Mouse (Mus musculus): ENCODE results near the gene Gemin4. TPM values are rescaled to one million over a fixed set of nuclear protein-coding genes. Genes with fewer than 3 reads are reported as not detected.

The Gemin4 gene
- polyA plus RNA-seq, 1 experiment from 2014 or later: 43.8 TPM

GRCm38 (mm10) chr11:76253918-76254264 lies 36.4 kb upstream of the Gemin4 start:
- Histone ChIP-seq H3K36me3 (ENCODE audit: control insufficient read depth, insufficient read depth, low read length) (peaks cover 28% of the 10 kb centered on the region), H3K4me1 (ENCODE audit: control insufficient read depth, insufficient read depth, low read length) (no peaks in the 10 kb centered on the region; the same call in 1 of the 2 replicates), H3K27me3 (ENCODE audit: control insufficient read depth, insufficient read depth, low read length) (no peaks in the 10 kb centered on the region), H3K9ac (ENCODE audit: low read depth, low read length) (no peak overlapping the region), H3K27ac (ENCODE audit: low read depth, low read length) (no peak overlapping the region), H3K9me3 (ENCODE audit: control insufficient read depth, low read length) (no peaks in the 10 kb centered on the region), H3K4me2 (replicated peaks; ENCODE audit: low read depth, low read length) (no peak overlapping the region), H3K4me3 (ENCODE audit: low read length) (no peak overlapping the region)
- peak; percentile 48; the same call in 1 of the 2 replicates for ATAC-seq (ENCODE audit: low FRiP score, low TSS enrichment)
- WGBS: 77% methylated on average over 4 of the region's 4 CpGs

- H3K27me3 ChIP-seq (ENCODE audit: control insufficient read depth, insufficient read depth, low read length): no peaks in the 10 kb centered on the region
- H3K4me1 ChIP-seq (ENCODE audit: control insufficient read depth, insufficient read depth, low read length): no peaks in the 10 kb centered on the region; the same call in 1 of the 2 replicates
- H3K9me3 ChIP-seq (ENCODE audit: control insufficient read depth, low read length): no peaks in the 10 kb centered on the region
- H3K27ac ChIP-seq (ENCODE audit: low read depth, low read length): no peak overlapping the region
- 37% methylated on average over 5 of the region's 5 CpGs for WGBS
- peaks cover 31% of the 10 kb centered on the region for H3K36me3 ChIP-seq (ENCODE audit: control insufficient read depth, insufficient read depth, low read length)
- H3K9ac ChIP-seq (ENCODE audit: low read depth, low read length): no peak overlapping the region
- no peak overlapping the region for H3K4me3 ChIP-seq (ENCODE audit: low read length)
- no peak overlapping the region for H3K4me2 ChIP-seq (replicated peaks; ENCODE audit: low read depth, low read length)
- ATAC-seq (ENCODE audit: low FRiP score, low TSS enrichment): peak; percentile 87
Measured at GRCm38 (mm10) chr11:76253145-76253917, 35.9 kb upstream of the Gemin4 start.

GRCm38 (mm10) chr11:76252036-76252435 lies 34.6 kb upstream of the Gemin4 start:
- no peak overlapping the region for H3K9ac ChIP-seq (ENCODE audit: low read depth, low read length)
- H3K9me3 ChIP-seq (ENCODE audit: control insufficient read depth, low read length): no peaks in the 10 kb centered on the region
- H3K36me3 ChIP-seq (ENCODE audit: control insufficient read depth, insufficient read depth, low read length): peaks cover 31% of the 10 kb centered on the region
- no peak for ATAC-seq (ENCODE audit: low FRiP score, low TSS enrichment)
- H3K4me3 ChIP-seq (ENCODE audit: low read length): no peak overlapping the region
- WGBS: 69% methylated on average over 3 of the region's 3 CpGs
- H3K4me2 ChIP-seq (replicated peaks; ENCODE audit: low read depth, low read length): no peak overlapping the region
- H3K27ac ChIP-seq (ENCODE audit: low read depth, low read length): no peak overlapping the region
- H3K27me3 ChIP-seq (ENCODE audit: control insufficient read depth, insufficient read depth, low read length): no peaks in the 10 kb centered on the region
- no peaks in the 10 kb centered on the region; the same call in 1 of the 2 replicates for H3K4me1 ChIP-seq (ENCODE audit: control insufficient read depth, insufficient read depth, low read length)

GRCm38 (mm10) chr11:76247239-76247638 lies 29.8 kb upstream of the Gemin4 start:
- H3K9ac ChIP-seq (ENCODE audit: low read depth, low read length): no peak overlapping the region
- 60% methylated on average over 2 of the region's 2 CpGs for WGBS
- no peak overlapping the region for H3K4me3 ChIP-seq (ENCODE audit: low read length)
- H3K27me3 ChIP-seq (ENCODE audit: control insufficient read depth, insufficient read depth, low read length): no peaks in the 10 kb centered on the region
- no peak for ATAC-seq (ENCODE audit: low FRiP score, low TSS enrichment)
- H3K4me1 ChIP-seq (ENCODE audit: control insufficient read depth, insufficient read depth, low read length): peaks cover 12% of the 10 kb centered on the region; the same call in 1 of the 2 replicates
- H3K27ac ChIP-seq (ENCODE audit: low read depth, low read length): no peak overlapping the region
- peaks cover 36% of the 10 kb centered on the region for H3K36me3 ChIP-seq (ENCODE audit: control insufficient read depth, insufficient read depth, low read length)
- H3K9me3 ChIP-seq (ENCODE audit: control insufficient read depth, low read length): no peaks in the 10 kb centered on the region
- no peak overlapping the region for H3K4me2 ChIP-seq (replicated peaks; ENCODE audit: low read depth, low read length)

- Histone ChIP-seq H3K4me3 (ENCODE audit: low read length) (no peak overlapping the region), H3K9me3 (ENCODE audit: control insufficient read depth, low read length) (no peaks in the 10 kb centered on the region), H3K27ac (ENCODE audit: low read depth, low read length) (no peak overlapping the region), H3K9ac (ENCODE audit: low read depth, low read length) (no peak overlapping the region), H3K27me3 (ENCODE audit: control insufficient read depth, insufficient read depth, low read length) (no peaks in the 10 kb centered on the region), H3K36me3 (ENCODE audit: control insufficient read depth, insufficient read depth, low read length) (peaks cover 31% of the 10 kb centered on the region), H3K4me1 (ENCODE audit: control insufficient read depth, insufficient read depth, low read length) (peaks cover 12% of the 10 kb centered on the region; the same call in 1 of the 2 replicates), H3K4me2 (replicated peaks; ENCODE audit: low read depth, low read length) (no peak overlapping the region)
- no peak for ATAC-seq (ENCODE audit: low FRiP score, low TSS enrichment)
Measured at GRCm38 (mm10) chr11:76246439-76246838, 29.0 kb upstream of the Gemin4 start.

- 2% methylated on average over 34 of the region's 34 CpGs for WGBS
- H3K4me2 ChIP-seq (replicated peaks; ENCODE audit: low read depth, low read length): peak overlapping the region; percentile 91
- peak; percentile 58 for ATAC-seq (ENCODE audit: low FRiP score, low TSS enrichment)
- peaks cover 12% of the 10 kb centered on the region; the same call in 1 of the 2 replicates for H3K4me1 ChIP-seq (ENCODE audit: control insufficient read depth, insufficient read depth, low read length)
- H3K36me3 ChIP-seq (ENCODE audit: control insufficient read depth, insufficient read depth, low read length): peaks cover 21% of the 10 kb centered on the region
- peak overlapping the region; percentile 85 for H3K4me3 ChIP-seq (ENCODE audit: low read length)
- no peak overlapping the region for H3K27ac ChIP-seq (ENCODE audit: low read depth, low read length)
- H3K9ac ChIP-seq (ENCODE audit: low read depth, low read length): peak overlapping the region; percentile 82
- H3K9me3 ChIP-seq (ENCODE audit: control insufficient read depth, low read length): no peaks in the 10 kb centered on the region
- H3K27me3 ChIP-seq (ENCODE audit: control insufficient read depth, insufficient read depth, low read length): no peaks in the 10 kb centered on the region
Measured at GRCm38 (mm10) chr11:76243811-76244546, 26.5 kb upstream of the Gemin4 start.

GRCm38 (mm10) chr11:76242901-76243810 lies 25.7 kb upstream of the Gemin4 start, which contains the start of the genes Mrm3 and Glod4:
Gene Mrm3 (plus strand): TSS chr11:76243715.
Gene Glod4 (minus strand): TSS chr11:76243725.
- ATAC-seq (ENCODE audit: low FRiP score, low TSS enrichment): peak; percentile 88
- Histone ChIP-seq H3K27me3 (ENCODE audit: control insufficient read depth, insufficient read depth, low read length) (no peaks in the 10 kb centered on the region), H3K9ac (ENCODE audit: low read depth, low read length) (peak within 1 kb of the TSS; percentile 82), H3K4me3 (ENCODE audit: low read length) (peak within 1 kb of the TSS; percentile 85), H3K4me1 (ENCODE audit: control insufficient read depth, insufficient read depth, low read length) (peaks cover 12% of the 10 kb centered on the region; the same call in 1 of the 2 replicates), H3K36me3 (ENCODE audit: control insufficient read depth, insufficient read depth, low read length) (peaks cover 17% of the 10 kb centered on the region), H3K9me3 (ENCODE audit: control insufficient read depth, low read length) (no peaks in the 10 kb centered on the region), H3K4me2 (replicated peaks; ENCODE audit: low read depth, low read length) (peak within 1 kb of the TSS; percentile 91), H3K27ac (ENCODE audit: low read depth, low read length) (peak within 1 kb of the TSS; percentile 38; the same call in 1 of the 2 replicates)
- WGBS: under 1% methylated on average over 61 of the region's 61 CpGs

- no peak overlapping the region for H3K9ac ChIP-seq (ENCODE audit: low read depth, low read length)
- no peaks in the 10 kb centered on the region for H3K27me3 ChIP-seq (ENCODE audit: control insufficient read depth, insufficient read depth, low read length)
- no peak overlapping the region for H3K27ac ChIP-seq (ENCODE audit: low read depth, low read length)
- H3K4me1 ChIP-seq (ENCODE audit: control insufficient read depth, insufficient read depth, low read length): peaks cover 12% of the 10 kb centered on the region; the same call in 1 of the 2 replicates
- no peaks in the 10 kb centered on the region for H3K9me3 ChIP-seq (ENCODE audit: control insufficient read depth, low read length)
- no peak overlapping the region for H3K4me2 ChIP-seq (replicated peaks; ENCODE audit: low read depth, low read length)
- H3K36me3 ChIP-seq (ENCODE audit: control insufficient read depth, insufficient read depth, low read length): peaks cover 35% of the 10 kb centered on the region
- no peak overlapping the region for H3K4me3 ChIP-seq (ENCODE audit: low read length)
- 93% methylated on average over 2 of the region's 2 CpGs for WGBS
- no peak for ATAC-seq (ENCODE audit: low FRiP score, low TSS enrichment)
Measured at GRCm38 (mm10) chr11:76239750-76240149, 22.3 kb upstream of the Gemin4 start.
